Mouse (Mus musculus) heart, postnatal 0 days (tissue): ENCODE measurements around the gene Gigyf1. TPM values are rescaled to one million over a fixed set of nuclear protein-coding genes. Genes with fewer than 3 reads are reported as not detected.

ENCODE experiments used
- ATAC-seq: fragments of 200-750 bp; cut with Nextera tagmentation; 2 replicates; pipeline ENCODE4 v1.8.0; 2017; ENCODE audit warnings: low read depth, moderate number of reproducible peaks, moderate library complexity; ENCODE audit not compliant: insufficient read depth
- DNase-seq: peaks from one replicate; pipeline ENCODE4 v3.0.0-alpha.2; 2016; ENCODE audit warnings: low spot score
- H3K27ac ChIP-seq: fragments of 300-500 bp; sonication (generic); 2 replicates; pipeline ENCODE4 v1.5.1; 2014; ENCODE audit warnings: low read depth, mild to moderate bottlenecking
- H3K27me3 ChIP-seq: fragments of 300-500 bp; sonication (generic); 2 replicates; pipeline ENCODE4 v1.6.1; 2014; ENCODE audit warnings: low read length, mixed read lengths; ENCODE audit not compliant: control insufficient read depth, insufficient read depth
- H3K36me3 ChIP-seq: fragments of 300-500 bp; sonication (generic); replicated peaks from 2 replicates; pipeline ENCODE4 v1.6.1; 2014; ENCODE audit warnings: low read length, mixed read lengths; ENCODE audit not compliant: control insufficient read depth, insufficient read depth
- H3K4me1 ChIP-seq: fragments of 300-500 bp; sonication (generic); 2 replicates; pipeline ENCODE4 v1.6.1; 2014; ENCODE audit warnings: antibody characterized with exemption; ENCODE audit not compliant: control insufficient read depth, insufficient read depth
- H3K4me2 ChIP-seq: fragments of 300-500 bp; sonication (generic); 2 replicates; pipeline ENCODE4 v1.6.1; 2014; ENCODE audit warnings: low read depth, mild to moderate bottlenecking, low read length, moderate library complexity
- H3K4me3 ChIP-seq: fragments of 300-500 bp; sonication (generic); 2 replicates; pipeline ENCODE4 v1.5.1; 2014; ENCODE audit warnings: low read depth, low read length
- H3K9ac ChIP-seq: fragments of 300-500 bp; sonication (generic); replicated peaks from 2 replicates; pipeline ENCODE4 v1.6.1; 2014; ENCODE audit warnings: low read depth, low read length, mixed read lengths
- H3K9me3 ChIP-seq: fragments of 300-500 bp; sonication (generic); replicated peaks from 2 replicates; pipeline ENCODE4 v1.6.1; 2016; ENCODE audit warnings: low read length; ENCODE audit not compliant: control insufficient read depth
- CTCF ChIP-seq: IDR thresholded peaks from 2 replicates; pipeline ENCODE4 v1.5.1; 2016; ENCODE audit warnings: antibody characterized with exemption, control low read depth, low read depth
- EP300 ChIP-seq: IDR thresholded peaks from 2 replicates; pipeline ENCODE4 v1.6.1; 2016; ENCODE audit warnings: antibody characterized with exemption, low read depth
- WGBS: fragments of 180-500 bp; shearing (Covaris S2); extraction: QIAGEN DNeasy Blood & Tissue Kit; methylation state at CpG from one replicate; pipeline ENCODE4 v1.1.7; 2014; 5-methylcytosine and 5-hydroxymethylcytosine counted together
- polyA plus RNA-seq: library from polyadenylated mRNA; unstranded; fragments of >200 nt; fragmentation: Nextera tagmentation; extraction: Ambion mirVana; gene quantifications from 2 replicates; pipeline ENCODE4 v1.2.1, GENCODE M21; 2015
- total RNA-seq: library from RNA; depleted of rRNA; stranded (reverse); fragments of >200 nt; gene quantifications from 2 replicates; pipeline ENCODE4 v1.2.3, GENCODE M21; 2014; ENCODE audit warnings: low replicate concordance

Gigyf1 gene
- total and polyA plus RNA-seq, 2 experiments from 2014 or later, result 7.2 to 17.7 TPM

GRCm38 (mm10) chr5:137530588-137531413 is 12.5 kb downstream of the Gigyf1 start:
- Histone ChIP-seq H3K9me3 (no peaks in the 10 kb centered on the region), H3K4me3 (peak overlapping the region; percentile 93), H3K27me3 (no peaks in the 10 kb centered on the region), H3K36me3 (peaks cover 43% of the 10 kb centered on the region), H3K4me2 (peak overlapping the region; percentile 93), H3K9ac (peak overlapping the region; percentile 73), H3K27ac (peak overlapping the region; percentile 94), H3K4me1 (peaks cover 6% of the 10 kb centered on the region; the same call in 1 of the 2 replicates)
- TF ChIP-seq EP300 (no peak), CTCF (no peak)
- under 1% methylated on average over 43 of the region's 46 CpGs for WGBS
- peak; percentile 21 for ATAC-seq
- peak; percentile 47 for DNase-seq

GRCm38 (mm10) chr5:137531414-137532130 is 13.2 kb downstream of the Gigyf1 start:
- H3K4me2 ChIP-seq, result peak overlapping the region; percentile 93
- peak overlapping the region; percentile 94 for H3K27ac ChIP-seq
- ATAC-seq (peak; percentile 3; the same call in 1 of the 2 replicates), DNase-seq (no peak)
- TF ChIP-seq CTCF (no peak), EP300 (no peak)
- H3K36me3 ChIP-seq, result peaks cover 36% of the 10 kb centered on the region
- H3K9me3 ChIP-seq, result no peaks in the 10 kb centered on the region
- H3K4me3 ChIP-seq, result peak overlapping the region; percentile 93
- H3K27me3 ChIP-seq, result no peaks in the 10 kb centered on the region
- H3K4me1 ChIP-seq, result peaks cover 6% of the 10 kb centered on the region; the same call in 1 of the 2 replicates
- H3K9ac ChIP-seq, result peak overlapping the region; percentile 73
- WGBS, result under 1% methylated on average over 50 of the region's 51 CpGs

- H3K36me3 ChIP-seq, result peaks cover 30% of the 10 kb centered on the region
- peaks cover 6% of the 10 kb centered on the region; the same call in 1 of the 2 replicates for H3K4me1 ChIP-seq
- H3K9ac ChIP-seq, result peak overlapping the region; percentile 73
- WGBS, result 0% methylated on average over 19 of the region's 19 CpGs
- H3K4me2 ChIP-seq, result peak overlapping the region; percentile 93
- H3K9me3 ChIP-seq, result no peaks in the 10 kb centered on the region
- ATAC-seq (no peak), DNase-seq (no peak)
- H3K27me3 ChIP-seq, result no peaks in the 10 kb centered on the region
- H3K27ac ChIP-seq, result peak overlapping the region; percentile 94
- H3K4me3 ChIP-seq, result peak overlapping the region; percentile 93
- TF ChIP-seq CTCF (no peak), EP300 (no peak)
These were observed 13.9 kb downstream of the Gigyf1 start for GRCm38 (mm10) chr5:137532131-137532807.

GRCm38 (mm10) chr5:137532808-137533116 is 14.4 kb downstream of the Gigyf1 start:
- TF ChIP-seq EP300, result no peak
- Histone ChIP-seq H3K4me3 (peak overlapping the region; percentile 93), H3K9me3 (no peaks in the 10 kb centered on the region), H3K27ac (peak overlapping the region; percentile 94), H3K4me1 (peaks cover 6% of the 10 kb centered on the region; the same call in 1 of the 2 replicates), H3K27me3 (no peaks in the 10 kb centered on the region), H3K9ac (peak overlapping the region; percentile 73), H3K4me2 (peak overlapping the region; percentile 93), H3K36me3 (peaks cover 25% of the 10 kb centered on the region)
- peak; percentile 20 for ATAC-seq
- DNase-seq, result no peak
- under 1% methylated on average over 11 of the region's 12 CpGs for WGBS

GRCm38 (mm10) chr5:137533117-137533827 is 14.9 kb downstream of the Gigyf1 start, which contains the start of the genes Epo and Gnb2:
Gene Epo, minus strand, starts transcription at chr5:137533242.
Gene Gnb2, minus strand, starts transcription at chr5:137533510.
- peak within 1 kb of the TSS; percentile 93 for H3K4me3 ChIP-seq
- H3K9me3 ChIP-seq, result no peaks in the 10 kb centered on the region
- H3K4me2 ChIP-seq, result peak within 1 kb of the TSS; percentile 93
- H3K27ac ChIP-seq, result peak within 1 kb of the TSS; percentile 94
- H3K4me1 ChIP-seq, result peaks cover 6% of the 10 kb centered on the region; the same call in 1 of the 2 replicates
- no peaks in the 10 kb centered on the region for H3K27me3 ChIP-seq
- ATAC-seq (peak; percentile 85), DNase-seq (peak; percentile 97)
- H3K9ac ChIP-seq, result peak within 1 kb of the TSS; percentile 73
- TF ChIP-seq CTCF, result no peak
- TF ChIP-seq EP300, result peak; percentile 82
- peaks cover 19% of the 10 kb centered on the region for H3K36me3 ChIP-seq
- under 1% methylated on average over 40 of the region's 40 CpGs for WGBS
